Mouse (Mus musculus) kidney, adult 10 weeks (tissue): Measurements from ENCODE around the gene Gm45015. TPM values are rescaled to one million over a fixed set of nuclear protein-coding genes. Genes with fewer than 3 reads are reported as not detected.

Experiments
- polyA plus RNA-seq: library from polyadenylated mRNA; stranded (reverse); fragments of 350-450 nt; fragmentation: Illumina TruSeq; extraction: RNeasy Lipid Tissue Mini Kit (QIAGEN cat#74804); gene quantifications from one replicate; pipeline ENCODE4 v1.2.3, GENCODE M21; 2014; ENCODE audit warnings: low read depth, low replicate concordance

Gm45015 gene
- polyA plus RNA-seq = not detected

GRCm38 (mm10) chrX:73336740-73337139 is at the start of gene Gm45015:
Gm45015 (minus strand) TSS chrX:73336840.

GRCm38 (mm10) chrX:73342483-73342895 is 5.8 kb upstream of the Gm45015 start, which contains the start of gene Zfp275:
Zfp275 (plus strand) TSS chrX:73342621.

GRCm38 (mm10) chrX:73292876-73293275 is 43.8 kb downstream of the Gm45015 start, which contains the start of the genes Xlr5a and Xlr5c:
Xlr5a (minus strand) TSS chrX:73292976.
Xlr5c (minus strand) TSS chrX:73292976.

Other genes with a start within 250 kb of the Gm45015 start
- gene Xlr3a, start 239.7 kb downstream of the Gm45015 start, polyA plus RNA-seq = 5.1 TPM
- gene Gm14685, start 219.8 kb downstream of the Gm45015 start, polyA plus RNA-seq = not detected
- 1.0 TPM for gene Xlr5b, start 188.0 kb downstream of the Gm45015 start, polyA plus RNA-seq
- not detected for gene DXBay18, start 187.4 kb downstream of the Gm45015 start, polyA plus RNA-seq
- not detected for gene Spin2d, start 159.9 kb downstream of the Gm45015 start, polyA plus RNA-seq
- gene Xlr3b, start 144.6 kb downstream of the Gm45015 start, polyA plus RNA-seq = 5.6 TPM
- 0.69 TPM for gene Xlr4b, start 122.5 kb downstream of the Gm45015 start, polyA plus RNA-seq
- 8.4 TPM for gene F8a, start 108.5 kb downstream of the Gm45015 start, polyA plus RNA-seq
- 0.93 TPM for gene Xlr4c, start 93.7 kb downstream of the Gm45015 start, polyA plus RNA-seq
- not detected for gene Xlr3c, start 71.5 kb downstream of the Gm45015 start, polyA plus RNA-seq
- gene Xlr5a, start 43.9 kb downstream of the Gm45015 start, polyA plus RNA-seq = 0.65 TPM
- 0.49 TPM for gene Xlr5c, start 43.9 kb downstream of the Gm45015 start, polyA plus RNA-seq
- gene Zfp275, start 5.8 kb upstream of the Gm45015 start, polyA plus RNA-seq = 9.1 TPM
- not detected for gene Gm18336, start 61.9 kb upstream of the Gm45015 start, polyA plus RNA-seq
- gene Zfp92, start 74.3 kb upstream of the Gm45015 start, polyA plus RNA-seq = not detected
- gene Trex2, start 98.5 kb upstream of the Gm45015 start, polyA plus RNA-seq = not detected
- 7.4 TPM for gene Haus7, start 122.2 kb upstream of the Gm45015 start, polyA plus RNA-seq
- gene Bgn, start 146.8 kb upstream of the Gm45015 start, polyA plus RNA-seq = 169 TPM
- gene Atp2b3, start 166.2 kb upstream of the Gm45015 start, polyA plus RNA-seq = not detected